Mouse (Mus musculus) olfactory bulb, adult 2 months (tissue): ENCODE results near the gene Otub1. TPM values are rescaled to one million over a fixed set of nuclear protein-coding genes. Genes with fewer than 3 reads are reported as not detected.

Experiments
- H3K27ac ChIP-seq: fragments of 200-500 bp; 2 replicates; pipeline ENCODE4 v1.5.1; 2012; ENCODE audit warnings: low read depth, low read length; ENCODE audit not compliant: insufficient read depth
- H3K4me1 ChIP-seq: fragments of 200-500 bp; 2 replicates; pipeline ENCODE4 v1.6.1; 2012; ENCODE audit warnings: low read length; ENCODE audit not compliant: control insufficient read depth, insufficient read depth
- H3K4me3 ChIP-seq: fragments of 200-500 bp; 2 replicates; pipeline ENCODE4 v1.5.1; 2012; ENCODE audit warnings: mild to moderate bottlenecking, low read depth, low read length, moderate library complexity; ENCODE audit not compliant: insufficient read depth
- CTCF ChIP-seq: fragments of 200-500 bp; IDR thresholded peaks from 2 replicates; pipeline ENCODE4 v1.5.1; 2012; ENCODE audit warnings: low read depth, mild to moderate bottlenecking, low read length, moderate library complexity; ENCODE audit not compliant: insufficient read depth
- POLR2A ChIP-seq: fragments of 200-500 bp; IDR thresholded peaks from 2 replicates; pipeline ENCODE4 v1.6.1; 2012; ENCODE audit warnings: mild to moderate bottlenecking, low read depth, low read length, moderate library complexity; ENCODE audit not compliant: insufficient read depth
- WGBS: fragments of 180-500 bp; shearing (Covaris S2); methylation state at CpG from one replicate; pipeline ENCODE4 v1.1.7; 2018; 5-methylcytosine and 5-hydroxymethylcytosine counted together
- polyA plus RNA-seq: library from polyadenylated mRNA; stranded (reverse); fragments of >200 nt; gene quantifications from 2 replicates; pipeline ENCODE4 v1.2.4, GENCODE M21; 2012; ENCODE audit warnings: low replicate concordance; ENCODE audit not compliant: missing spikeins, insufficient read depth, insufficient read length

Gene Otub1
- polyA plus RNA-seq, 1 experiment: not detected

- WGBS: 62% methylated on average over 11 of the region's 11 CpGs
- H3K4me3 ChIP-seq: no peak overlapping the region
- H3K27ac ChIP-seq: no peak overlapping the region
- H3K4me1 ChIP-seq: peaks cover 27% of the 10 kb centered on the region
- no peak for TF ChIP-seq CTCF
- no peak for TF ChIP-seq POLR2A
Observed at GRCm38 (mm10) chr19:7183419-7183818, 22.7 kb downstream of the Otub1 start.

DNA sequence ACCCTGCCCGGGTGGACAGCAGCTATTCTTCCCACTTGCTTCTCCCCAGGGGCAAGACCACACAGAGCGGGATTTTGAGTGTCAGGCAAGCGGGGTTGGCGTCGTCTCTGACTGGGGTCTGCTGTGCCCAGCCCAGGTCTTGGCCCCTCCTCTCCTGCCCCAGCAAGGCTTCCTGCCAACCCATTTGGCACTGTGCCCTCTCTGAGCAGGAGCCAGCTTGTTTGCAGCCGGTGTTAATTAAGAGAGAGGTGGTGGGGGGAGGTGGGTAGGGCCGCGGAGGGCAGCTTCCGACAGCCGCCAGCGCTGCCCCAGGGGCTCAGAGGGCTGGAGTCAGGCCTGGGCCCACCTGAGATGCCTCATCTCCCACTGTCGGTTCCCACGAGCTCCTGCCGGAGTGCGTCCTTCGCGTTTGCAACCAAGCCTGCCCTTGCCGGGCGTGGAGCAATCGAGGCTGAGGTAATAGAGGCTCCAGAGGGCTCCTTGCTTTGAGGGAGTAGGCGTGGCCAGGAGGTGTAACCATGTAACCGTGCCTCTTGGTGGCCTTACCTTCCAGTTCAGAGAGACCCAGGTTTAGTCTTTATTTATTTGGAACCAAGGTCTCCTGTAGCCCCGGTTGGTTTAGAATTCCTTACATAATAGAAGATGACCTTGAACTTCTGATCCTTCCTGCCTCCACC is 23.7 kb downstream of the Otub1 start:
- TF ChIP-seq POLR2A (no peak), CTCF (no peak)
- H3K27ac ChIP-seq: no peak overlapping the region
- H3K4me1 ChIP-seq: peaks cover 33% of the 10 kb centered on the region
- WGBS: 29% methylated on average over 23 of the region's 23 CpGs
- no peak overlapping the region; the same call in 1 of the 2 replicates for H3K4me3 ChIP-seq

GRCm38 (mm10) chr19:7181496-7181895 is 24.6 kb downstream of the Otub1 start:
- Histone ChIP-seq H3K4me3 (no peak overlapping the region), H3K27ac (no peak overlapping the region), H3K4me1 (peaks cover 27% of the 10 kb centered on the region)
- 59% methylated on average over 7 of the region's 7 CpGs for WGBS
- TF ChIP-seq CTCF: no peak
- no peak for TF ChIP-seq POLR2A

DNA sequence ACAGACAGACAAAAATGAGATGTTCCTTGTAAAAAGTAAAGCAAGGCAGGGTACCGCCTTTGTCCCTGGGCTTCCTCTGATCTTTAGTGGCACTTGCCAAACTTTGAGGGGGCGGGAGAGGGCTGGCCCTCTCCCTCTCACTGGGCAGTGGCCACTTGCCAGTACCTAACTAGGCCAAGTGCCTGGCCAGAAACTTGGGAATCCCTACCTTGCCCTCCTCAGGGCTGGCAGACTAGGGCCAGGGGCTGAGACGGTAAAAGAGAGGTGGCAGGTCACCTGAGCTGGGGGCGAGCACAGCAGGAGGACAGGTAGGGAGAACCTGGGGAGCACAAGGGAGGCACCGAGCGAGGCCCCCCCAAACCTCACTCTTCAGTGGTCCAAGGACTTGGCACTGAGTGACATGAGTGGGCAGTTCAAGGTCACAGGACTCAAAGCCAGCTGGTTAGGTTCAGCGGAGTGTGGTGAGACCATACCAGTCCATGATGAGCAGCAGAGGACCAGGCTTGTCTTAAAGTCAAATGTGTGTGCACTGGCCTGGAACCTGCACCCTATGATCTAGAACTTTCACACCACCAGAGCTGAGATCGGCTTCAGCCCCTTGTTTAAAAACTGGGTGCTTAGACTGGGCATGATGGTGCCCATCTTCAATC is 25.2 kb downstream of the Otub1 start:
- TF ChIP-seq CTCF: no peak
- TF ChIP-seq POLR2A: no peak
- Histone ChIP-seq H3K4me3 (no peak overlapping the region), H3K4me1 (peaks cover 27% of the 10 kb centered on the region), H3K27ac (no peak overlapping the region)
- WGBS: 67% methylated on average over 8 of the region's 8 CpGs

GRCm38 (mm10) chr19:7178841-7179452 is 27.2 kb downstream of the Otub1 start:
- Histone ChIP-seq H3K4me3 (no peak overlapping the region), H3K27ac (no peak overlapping the region), H3K4me1 (peaks cover 27% of the 10 kb centered on the region)
- TF ChIP-seq POLR2A (no peak), CTCF (no peak)
- 58% methylated on average over 3 of the region's 3 CpGs for WGBS

- no peak overlapping the region for H3K4me3 ChIP-seq
- 70% methylated on average over 13 of the region's 13 CpGs for WGBS
- H3K4me1 ChIP-seq: peaks cover 27% of the 10 kb centered on the region
- no peak for TF ChIP-seq CTCF
- TF ChIP-seq POLR2A: no peak
- no peak overlapping the region for H3K27ac ChIP-seq
Observed at GRCm38 (mm10) chr19:7177804-7178511, 28.2 kb downstream of the Otub1 start.

GRCm38 (mm10) chr19:7176041-7176696 is 29.9 kb downstream of the Otub1 start:
- 43% methylated on average over 11 of the region's 11 CpGs for WGBS
- Histone ChIP-seq H3K4me1 (peaks cover 31% of the 10 kb centered on the region), H3K4me3 (no peak overlapping the region), H3K27ac (no peak overlapping the region)
- TF ChIP-seq POLR2A: no peak

DNA sequence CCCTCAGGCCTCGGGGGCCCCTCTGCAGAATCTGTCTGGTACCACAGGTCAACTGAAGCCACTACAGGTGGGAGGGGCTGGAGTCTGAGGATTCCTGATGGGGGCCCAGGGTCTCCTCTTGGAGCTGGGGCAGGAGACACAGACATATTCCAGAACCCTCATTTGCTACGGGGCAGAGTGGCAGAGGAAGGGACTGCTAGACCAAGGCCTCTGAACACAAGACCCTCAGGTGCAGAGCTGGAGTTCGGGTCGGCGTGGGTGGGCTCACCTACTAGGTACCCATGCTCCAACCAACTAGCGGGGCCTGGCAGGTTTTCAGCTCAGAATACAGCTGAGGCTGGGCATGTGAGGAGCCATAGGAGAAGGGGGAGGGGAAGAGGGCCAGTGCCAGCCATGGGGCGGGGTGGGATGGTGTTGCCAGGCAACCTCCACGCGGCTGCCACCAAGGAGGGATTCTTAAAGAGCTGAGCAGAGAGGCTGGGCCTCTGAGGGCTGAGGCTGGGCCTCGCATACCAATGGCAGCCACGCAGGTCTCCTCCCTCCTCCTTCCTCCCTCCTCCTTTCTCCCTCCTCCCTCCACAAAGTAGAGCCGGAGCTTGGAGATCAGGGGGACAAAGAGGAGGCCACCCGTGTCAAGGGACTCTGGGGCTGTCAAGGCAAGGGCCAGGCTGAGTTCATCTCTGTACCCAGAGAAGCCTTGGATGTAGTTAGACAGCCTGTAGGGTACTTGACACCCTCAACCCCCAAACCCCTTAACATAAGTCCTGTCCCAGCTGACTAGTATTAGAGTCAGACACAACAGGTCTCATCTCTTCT is 33.9 kb downstream of the Otub1 start:
- 25% methylated on average over 13 of the region's 13 CpGs for WGBS
- Histone ChIP-seq H3K4me1 (peaks cover 24% of the 10 kb centered on the region), H3K27ac (no peak overlapping the region), H3K4me3 (no peak overlapping the region)
- TF ChIP-seq POLR2A (no peak), CTCF (no peak)
